Mouse (Mus musculus): ENCODE measurements around the gene Gm10447.

Gm10447 gene

DNA sequence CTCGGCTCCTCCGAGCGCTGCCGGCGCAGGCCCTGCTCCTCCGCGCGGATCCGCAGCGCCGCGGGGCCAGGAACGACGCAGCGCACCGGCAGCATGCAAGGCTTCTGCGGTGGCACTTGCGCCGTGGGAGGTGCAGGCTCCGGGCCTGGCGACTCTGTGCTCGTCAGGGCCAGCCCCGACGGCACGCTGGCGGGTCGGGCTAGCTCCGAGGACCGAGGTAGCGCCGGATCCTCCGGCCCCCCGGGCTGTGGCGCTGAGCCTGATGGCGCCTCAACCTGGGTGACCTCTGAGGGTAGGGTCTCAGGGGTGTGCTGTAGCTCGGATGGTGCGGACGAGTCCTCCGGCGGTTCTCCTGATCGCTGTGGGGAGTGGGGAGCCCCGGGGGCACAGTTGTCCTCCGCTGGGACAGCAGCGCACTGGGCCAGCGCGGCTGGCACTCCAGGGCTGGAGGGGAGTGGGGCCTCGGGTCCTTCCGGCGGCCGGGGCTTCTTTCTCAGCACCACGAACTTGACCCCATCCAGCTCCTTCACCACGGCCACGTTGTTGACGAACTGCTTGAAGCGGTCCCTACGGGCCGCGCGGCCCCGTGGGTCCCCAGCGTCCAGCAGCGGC is 22.4 kb upstream of the Gm10447 start:
- no peak for DNase-seq (ENCODE audit: extremely low read depth, insufficient read length, low spot score)

DNA sequence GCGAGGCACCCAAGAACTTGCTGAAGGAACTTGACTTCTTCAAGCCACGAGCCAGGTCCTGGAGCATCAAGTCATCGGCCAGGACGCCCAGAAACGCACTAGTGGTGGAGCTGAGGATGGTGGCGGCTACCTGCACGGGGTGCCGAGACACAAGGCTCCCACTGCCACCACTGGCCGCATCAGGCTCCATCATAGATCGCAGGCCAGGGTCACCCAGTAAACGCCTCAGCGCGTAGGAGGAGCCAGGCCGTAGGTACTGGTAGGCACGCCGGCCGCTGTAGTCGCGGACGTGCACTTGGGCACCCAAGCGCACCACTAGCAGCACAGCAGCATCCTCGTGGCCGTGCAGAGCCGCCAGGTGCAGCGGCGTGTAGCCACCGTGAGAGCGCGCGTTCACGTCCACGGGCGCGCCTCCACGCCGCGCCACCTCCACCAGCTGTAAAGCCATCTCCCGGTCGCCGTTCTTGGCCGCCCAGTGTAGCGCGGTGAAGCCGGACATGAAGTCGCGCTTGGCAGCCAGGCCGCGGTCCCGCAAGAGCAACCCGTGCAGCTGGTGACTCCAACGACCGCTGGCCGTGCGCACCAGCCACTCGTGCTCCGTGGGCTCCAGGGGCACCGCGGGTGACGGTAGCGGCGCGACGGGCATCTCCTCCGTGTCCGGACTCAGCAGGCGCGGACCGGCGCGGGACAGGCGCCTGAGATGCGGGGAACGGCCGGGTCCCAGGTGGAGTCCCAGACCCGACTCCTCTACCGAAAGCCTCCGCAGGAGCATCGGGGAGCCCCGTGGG is 21.7 kb upstream of the Gm10447 start:
- no peak for DNase-seq (ENCODE audit: extremely low read depth, insufficient read length, low spot score)

DNA sequence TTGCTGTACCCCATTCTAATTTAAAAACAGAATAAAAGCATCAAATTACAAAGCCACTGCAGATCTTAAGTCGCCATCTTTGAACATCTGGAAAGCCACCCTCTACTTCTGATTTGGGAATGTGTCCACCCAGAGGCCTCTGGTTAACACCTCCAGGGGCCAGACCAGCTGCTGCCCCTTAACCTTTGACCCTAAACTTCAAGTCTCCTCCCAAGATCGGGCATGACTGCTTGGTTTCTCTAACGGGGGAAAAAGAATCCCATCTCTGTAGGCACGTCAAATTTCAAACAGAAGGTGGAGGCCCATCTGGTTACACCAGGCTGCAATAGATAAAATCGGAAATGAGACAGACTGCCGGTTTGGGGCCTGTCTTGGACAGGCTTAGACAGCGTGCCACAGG is 20.9 kb upstream of the Gm10447 start:
- DNase-seq (ENCODE audit: extremely low read depth, insufficient read length, low spot score) = no peak

DNA sequence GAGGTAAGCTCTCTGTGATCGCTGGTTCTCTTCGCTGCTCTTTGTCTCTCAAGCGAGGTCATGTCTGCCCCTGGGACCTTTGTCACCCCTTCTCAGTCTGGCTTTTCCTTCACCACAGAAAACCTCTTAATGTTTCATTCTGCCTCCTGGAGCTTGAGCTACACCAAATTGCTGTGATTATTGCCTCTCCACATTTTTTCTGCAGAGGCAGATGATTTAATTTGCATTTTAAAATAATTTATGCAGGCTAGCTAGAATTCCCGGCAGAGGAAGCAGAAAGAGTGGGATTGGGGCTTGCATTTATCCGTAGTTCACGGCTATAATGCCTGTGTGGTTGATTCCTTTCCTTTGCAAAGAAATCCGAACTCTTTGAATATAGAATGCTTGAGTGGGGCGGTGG is 18.7 kb upstream of the Gm10447 start:
- DNase-seq (ENCODE audit: extremely low read depth, insufficient read length, low spot score) = no peak

DNA sequence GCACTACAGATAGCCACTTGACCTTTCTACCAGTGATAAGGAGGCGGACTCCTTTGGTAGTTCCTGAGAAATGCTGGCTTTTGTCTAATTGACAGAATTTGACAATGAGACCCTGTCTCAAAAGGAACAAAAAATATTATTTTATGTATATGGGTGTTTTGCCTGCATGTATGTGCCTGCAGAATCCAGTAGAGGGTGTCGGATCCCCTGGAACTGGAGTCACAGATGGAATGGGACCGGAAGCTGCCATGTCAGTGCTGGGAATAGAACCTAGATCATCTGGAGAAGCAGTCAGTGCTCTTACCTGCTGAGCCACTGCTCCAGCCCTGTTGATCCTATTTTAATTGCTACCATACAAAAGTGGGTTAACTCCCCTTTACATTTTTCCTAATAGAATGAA is 15.8 kb upstream of the Gm10447 start:
- DNase-seq (ENCODE audit: extremely low read depth, insufficient read length, low spot score) = no peak

DNA sequence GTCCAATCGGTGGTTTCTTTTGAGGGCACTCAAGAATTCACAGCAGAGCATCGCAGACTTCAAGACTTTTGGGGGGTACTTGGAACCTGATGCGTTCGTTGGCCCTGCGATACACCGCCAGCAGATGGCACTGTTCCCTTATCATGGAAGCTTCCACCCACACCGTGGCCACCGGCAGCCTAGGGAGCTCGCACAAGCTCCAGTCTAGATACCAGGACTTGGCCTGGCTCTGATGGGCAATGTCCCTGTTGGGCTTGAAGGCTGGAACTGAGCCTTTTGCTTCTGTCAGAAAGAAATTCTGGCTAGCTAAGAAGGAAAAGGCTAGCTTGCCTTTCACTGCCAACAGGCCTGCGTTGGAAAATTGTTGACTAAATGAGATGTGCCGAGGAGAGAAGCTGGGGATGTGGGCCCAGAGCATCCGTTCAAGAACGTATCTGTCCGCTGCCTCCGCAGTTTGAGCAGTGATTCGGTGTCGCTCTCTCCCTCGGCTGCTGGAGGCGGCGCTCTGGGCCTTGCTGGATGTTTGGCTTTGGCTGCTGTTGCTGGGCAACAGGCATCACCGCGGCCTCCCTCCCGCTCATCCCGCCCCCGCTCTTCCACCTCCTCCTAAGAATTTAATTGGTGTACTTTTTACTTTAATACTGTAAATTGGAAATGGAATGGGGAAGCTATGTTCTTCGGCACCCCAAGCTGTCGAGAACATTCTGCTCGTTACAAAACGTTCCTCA is 13.2 kb upstream of the Gm10447 start, which contains the start of gene Gm9837:
Gm9837 (minus strand) TSS at position 512 of the 728 bp plus-strand sequence.
- peak; percentile 63 for DNase-seq (ENCODE audit: extremely low read depth, insufficient read length, low spot score)

DNA sequence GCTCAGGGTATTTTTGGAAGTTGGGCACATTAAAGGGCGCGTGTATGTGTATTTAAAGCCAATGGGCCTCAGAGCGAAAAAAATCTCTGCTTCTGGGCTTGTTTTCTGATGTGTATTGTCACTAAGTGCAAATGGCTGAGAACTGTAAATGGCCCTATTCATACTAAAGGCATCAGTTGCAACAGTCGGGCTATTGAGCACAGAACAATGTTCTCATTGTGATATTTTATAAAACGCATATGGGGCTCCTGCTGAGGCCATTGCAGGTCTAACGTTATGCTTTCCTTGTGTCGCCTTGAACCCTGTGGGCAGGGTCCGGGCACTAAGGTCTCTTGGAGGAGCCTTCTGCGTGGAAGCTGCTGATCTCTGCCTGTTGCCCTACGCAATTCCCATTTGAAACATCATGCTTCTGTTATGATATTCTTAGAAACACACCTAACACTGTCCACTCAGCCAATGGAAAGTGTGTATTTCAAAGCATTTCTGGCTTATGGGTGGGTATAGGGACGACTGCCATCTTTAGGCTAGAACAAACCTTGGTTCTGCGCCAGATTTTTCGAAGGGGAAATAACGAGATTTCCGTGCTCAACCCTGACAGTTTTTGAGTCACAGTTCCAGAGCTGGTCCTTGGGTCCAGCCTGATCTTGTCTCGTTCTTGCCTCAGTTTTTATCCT is 12.5 kb upstream of the Gm10447 start:
- no peak for DNase-seq (ENCODE audit: extremely low read depth, insufficient read length, low spot score)

DNA sequence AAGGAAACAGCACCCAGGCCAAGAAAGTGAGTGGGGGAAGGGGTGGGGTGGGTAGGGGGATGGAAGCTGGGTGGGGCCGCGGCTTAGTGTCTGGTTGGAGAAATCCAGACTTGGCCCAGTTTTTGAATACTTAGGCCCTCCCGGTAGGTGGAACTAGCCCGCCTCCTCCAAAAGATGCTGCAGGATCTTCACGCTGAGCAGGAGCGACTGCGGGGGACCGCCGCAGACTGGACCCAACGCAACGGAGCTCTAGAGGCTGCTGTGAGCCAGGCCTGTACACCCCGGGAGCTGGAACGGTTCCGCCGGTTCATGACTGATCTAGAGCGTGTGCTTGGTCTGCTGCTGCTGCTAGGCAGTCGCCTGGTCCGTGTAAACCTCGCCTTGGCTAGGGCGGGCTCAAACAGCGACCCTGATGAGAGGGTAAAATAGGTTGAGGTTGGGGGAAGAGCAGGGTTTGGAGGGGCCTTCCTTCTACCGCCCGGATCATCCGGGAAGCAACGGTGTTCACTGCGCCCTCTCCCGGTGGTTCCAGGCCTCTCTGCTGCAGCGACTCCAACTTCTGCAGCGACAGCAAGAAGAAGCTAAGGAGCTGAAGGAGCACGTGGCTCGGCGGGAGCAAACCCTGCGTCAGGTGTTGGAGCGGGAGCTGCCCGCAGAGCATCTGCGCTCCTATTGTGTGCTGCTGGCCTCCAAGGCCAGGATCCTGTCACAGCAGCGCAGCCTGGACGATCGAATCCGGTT is 9.5 kb upstream of the Gm10447 start:
- DNase-seq (ENCODE audit: extremely low read depth, insufficient read length, low spot score) = no peak

DNA sequence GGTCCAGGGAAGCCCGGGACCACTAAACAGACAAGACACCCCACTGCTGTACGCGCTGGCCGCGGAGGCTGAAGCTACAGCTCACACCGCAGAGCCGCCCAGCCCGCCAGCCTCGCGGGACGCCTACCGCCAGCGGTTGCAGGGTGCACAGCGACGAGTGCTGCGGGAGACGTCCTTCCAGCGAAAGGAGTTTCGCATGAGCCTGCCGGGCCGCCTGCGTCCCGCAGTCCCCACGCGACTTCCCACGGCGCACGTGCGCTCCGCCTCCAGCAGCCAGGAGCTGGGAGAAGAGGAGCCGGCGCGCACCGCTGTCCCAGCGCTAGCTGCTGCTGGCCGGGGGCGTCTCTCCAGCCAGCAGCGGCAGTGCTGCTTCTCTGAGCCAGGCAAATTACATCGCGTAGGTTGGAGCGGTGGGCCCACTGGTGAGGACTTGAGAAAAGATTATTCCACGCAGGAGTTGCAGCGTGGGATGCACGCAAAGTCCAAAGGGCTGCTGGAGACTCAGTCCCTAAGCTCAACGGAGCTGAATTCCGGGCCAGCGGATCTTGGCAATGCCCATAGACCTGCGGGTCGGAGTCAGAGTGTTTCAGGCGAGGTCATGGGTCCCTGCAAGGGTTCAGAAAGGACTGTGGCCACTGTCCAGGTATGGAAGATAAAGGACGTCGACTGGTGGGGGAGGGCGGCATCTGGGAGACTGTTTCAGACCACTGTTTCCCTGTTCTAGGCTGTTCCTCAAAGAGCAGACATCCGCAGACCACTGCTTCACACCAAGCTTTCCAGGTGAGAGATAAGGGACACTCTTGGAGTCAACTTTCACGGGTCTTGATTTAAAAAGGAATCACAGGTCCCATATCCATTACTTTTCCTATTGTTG is 6.9 kb upstream of the Gm10447 start:
- no peak for DNase-seq (ENCODE audit: extremely low read depth, insufficient read length, low spot score)

DNA sequence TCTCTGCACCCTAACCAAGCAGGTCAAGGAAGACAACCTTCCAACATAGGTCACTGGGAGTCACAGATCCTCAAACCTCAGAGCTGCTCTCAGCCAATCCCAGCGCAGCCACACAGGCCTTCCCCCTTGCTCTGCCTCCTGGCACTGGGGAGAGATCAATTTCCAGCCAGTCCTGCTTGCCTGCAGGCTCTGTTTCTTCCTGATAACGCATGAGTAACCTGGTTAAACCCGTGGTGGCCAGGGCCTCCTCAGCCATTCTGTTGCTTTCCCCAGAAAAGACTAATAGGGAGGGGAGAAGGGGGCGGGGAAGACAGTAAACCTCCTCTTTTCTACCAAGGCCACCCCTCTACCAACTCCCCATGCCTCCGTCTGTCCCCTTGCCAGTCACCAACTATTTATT is 4.8 kb upstream of the Gm10447 start:
- no peak for DNase-seq (ENCODE audit: extremely low read depth, insufficient read length, low spot score)

DNA sequence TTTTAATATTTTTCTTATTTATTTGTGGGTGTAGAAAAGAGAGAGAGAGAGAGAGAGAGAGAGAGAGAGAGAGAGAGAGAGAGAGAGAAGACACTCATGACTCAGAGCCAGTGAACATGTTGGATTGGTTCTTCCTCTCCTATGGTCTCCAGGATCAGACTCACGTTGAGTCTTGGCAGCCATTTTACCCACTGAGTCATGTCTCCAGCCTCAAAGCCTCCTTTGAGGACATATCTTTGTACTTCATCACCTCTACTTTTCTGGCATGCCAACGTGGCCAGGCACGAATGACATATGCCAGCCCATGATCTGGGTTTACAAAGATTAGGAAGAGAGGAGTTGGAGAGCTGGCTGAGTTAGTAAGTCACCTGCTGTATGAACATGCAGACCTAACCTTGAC is 3.3 kb upstream of the Gm10447 start:
- peak; percentile 63 for DNase-seq (ENCODE audit: extremely low read depth, insufficient read length, low spot score)

DNA sequence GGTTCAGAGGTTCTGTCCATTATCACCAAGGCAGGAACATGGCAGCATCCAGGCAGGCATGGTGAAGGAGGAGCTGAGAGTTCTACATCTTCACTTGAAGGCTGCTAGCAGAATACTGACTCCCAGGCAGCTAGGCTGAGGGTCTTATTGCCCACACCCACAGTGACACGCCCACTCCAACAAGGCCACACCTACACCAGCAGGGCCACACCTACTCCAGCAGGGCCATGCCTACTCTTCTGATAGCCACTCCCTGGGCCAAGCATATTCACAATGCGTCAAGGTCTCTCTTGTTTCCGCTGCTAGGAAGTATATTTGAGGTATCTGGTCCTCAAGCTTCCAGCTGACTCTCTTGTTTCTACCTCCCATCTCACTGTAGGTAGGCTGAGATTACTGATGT is 2.1 kb upstream of the Gm10447 start:
- DNase-seq (ENCODE audit: extremely low read depth, insufficient read length, low spot score) = no peak

DNA sequence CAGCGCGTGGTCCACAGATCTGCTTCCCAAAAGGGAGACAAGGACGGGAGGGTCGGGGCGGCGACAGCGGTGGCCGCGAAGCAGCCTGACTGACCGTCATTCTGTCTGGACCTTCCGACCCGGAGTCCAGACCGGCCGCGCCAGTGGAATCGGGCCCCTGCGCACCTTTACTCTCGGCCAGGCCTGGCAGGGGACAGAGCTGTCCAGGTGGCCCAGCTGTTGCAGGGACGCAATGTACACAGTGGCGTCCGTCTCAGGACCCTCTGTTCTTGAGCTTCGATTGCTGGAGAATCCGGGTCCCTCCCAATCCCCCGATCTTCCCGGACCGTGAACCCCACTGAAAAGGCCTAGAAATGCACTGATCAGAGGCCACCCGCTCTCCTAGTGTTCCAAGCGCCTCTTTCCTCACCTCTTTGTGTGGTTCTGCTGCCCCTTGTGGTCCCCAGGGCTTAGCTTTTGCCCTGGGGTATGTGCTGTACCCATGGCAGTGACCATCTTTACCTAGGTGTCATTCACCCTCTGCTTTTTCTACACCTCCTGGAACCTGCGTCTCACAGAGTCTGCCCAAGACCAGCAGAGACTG is 553 bp upstream of the Gm10447 start:
- DNase-seq (ENCODE audit: extremely low read depth, insufficient read length, low spot score) = no peak

DNA sequence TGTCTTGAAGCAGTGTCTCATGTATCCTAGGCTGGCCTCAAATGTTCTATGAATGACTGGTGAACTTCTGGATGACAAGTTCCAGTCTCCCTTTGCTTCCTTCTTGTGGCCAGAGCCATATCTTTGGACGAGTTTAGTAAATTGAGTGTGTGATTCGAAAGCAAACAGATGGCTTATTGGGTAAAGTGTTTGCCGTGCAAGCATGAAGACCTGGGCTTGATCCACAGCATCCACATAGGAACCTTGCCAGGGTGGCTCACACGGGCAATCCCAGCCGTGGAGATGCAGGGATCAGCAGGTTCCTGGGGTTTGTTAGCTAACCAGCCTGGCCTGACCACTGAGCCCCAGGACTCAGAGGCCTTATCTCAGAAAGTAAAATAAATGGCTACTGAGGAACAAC is 3.9 kb downstream of the Gm10447 start:
- no peak for DNase-seq (ENCODE audit: extremely low read depth, insufficient read length, low spot score)

DNA sequence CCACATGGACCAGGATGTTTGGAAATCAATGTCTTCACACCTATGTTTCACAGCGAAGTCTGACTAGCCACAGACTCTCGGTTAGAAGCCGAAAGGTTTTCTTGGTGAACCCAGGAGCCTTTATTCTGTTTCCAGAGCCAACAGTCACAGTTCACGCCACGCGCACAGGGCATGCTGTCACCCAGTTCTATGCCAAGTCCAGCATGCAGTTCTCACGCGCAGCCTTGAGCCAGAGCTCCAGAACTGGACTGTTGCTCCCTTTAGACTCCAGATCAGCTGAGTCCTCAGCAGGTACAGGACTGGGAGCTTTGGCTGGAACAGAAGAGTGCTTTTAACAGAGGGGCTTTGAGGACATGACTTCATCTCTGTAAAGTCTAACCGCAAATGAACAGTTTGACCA is 4.5 kb downstream of the Gm10447 start:
- no peak for DNase-seq (ENCODE audit: extremely low read depth, insufficient read length, low spot score)

DNA sequence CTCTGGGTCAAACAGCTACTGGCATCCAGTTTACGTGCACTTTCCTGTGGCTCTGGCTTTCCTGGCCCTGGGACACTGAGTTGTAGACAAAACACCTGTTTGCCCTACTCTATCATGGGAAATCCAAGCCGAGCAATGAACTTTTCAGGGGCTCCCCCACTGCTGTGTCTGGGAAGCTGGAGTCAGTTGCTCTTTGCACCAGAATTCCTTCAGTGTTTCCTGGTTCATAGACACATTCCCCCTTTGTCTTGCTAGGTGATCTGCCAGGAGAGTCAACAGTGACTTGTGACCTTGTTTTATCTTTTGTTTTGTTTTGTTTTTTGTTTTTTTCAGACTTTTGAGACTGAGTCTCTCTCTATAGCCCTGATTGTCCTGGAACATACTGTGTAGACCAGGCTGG is 5.5 kb downstream of the Gm10447 start:
- no peak for DNase-seq (ENCODE audit: extremely low read depth, insufficient read length, low spot score)

DNA sequence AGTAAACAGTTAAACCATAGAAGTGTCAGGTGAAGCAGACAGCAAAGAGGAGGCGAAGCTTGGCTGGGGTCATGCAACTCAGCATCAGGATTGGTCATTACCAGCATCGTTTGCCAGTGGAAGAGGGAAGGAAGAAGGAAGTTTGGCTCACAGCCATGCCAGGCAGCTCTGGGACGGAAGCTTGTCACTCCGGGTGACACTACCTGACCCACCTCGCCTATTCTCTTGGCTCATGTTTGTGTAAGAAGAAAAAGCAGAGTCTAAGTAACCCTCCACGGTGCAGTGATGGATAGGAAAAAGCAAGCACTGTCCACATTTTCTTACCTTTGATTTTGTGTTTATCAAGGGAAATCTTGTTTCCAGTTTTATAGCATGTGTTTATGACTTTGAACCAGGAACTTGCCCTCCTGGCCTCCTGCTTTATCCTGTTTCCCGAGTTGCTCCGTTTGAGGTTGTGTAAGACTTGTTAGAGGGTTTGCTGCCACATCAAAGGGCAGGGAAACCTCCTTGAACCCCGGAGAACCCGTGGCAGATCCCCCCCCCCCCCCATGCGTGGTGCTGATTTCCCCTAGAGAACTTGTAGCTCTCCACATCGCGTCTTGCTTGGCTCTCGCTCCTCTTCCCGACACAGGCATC is 6.7 kb downstream of the Gm10447 start:
- DNase-seq (ENCODE audit: extremely low read depth, insufficient read length, low spot score) = no peak

DNA sequence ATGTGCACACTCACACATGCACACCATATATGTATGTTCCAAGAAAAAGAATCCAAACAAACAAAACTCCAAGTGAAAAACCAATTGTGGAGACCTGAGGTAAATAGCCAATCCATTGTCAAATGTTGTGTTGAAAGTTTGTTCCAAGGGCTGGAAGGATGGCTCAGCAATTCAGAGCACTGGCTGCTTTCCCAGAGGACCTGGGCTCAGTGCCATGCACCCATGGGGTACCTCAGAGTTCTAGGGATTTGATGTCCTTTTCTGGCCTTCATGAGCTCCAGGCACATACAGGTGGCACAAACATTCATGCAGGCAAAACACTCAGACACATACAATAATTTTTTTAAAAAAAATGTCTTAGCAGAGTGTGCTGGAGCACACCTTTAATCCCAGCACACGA is 8.4 kb downstream of the Gm10447 start:
- DNase-seq (ENCODE audit: extremely low read depth, insufficient read length, low spot score) = no peak

DNA sequence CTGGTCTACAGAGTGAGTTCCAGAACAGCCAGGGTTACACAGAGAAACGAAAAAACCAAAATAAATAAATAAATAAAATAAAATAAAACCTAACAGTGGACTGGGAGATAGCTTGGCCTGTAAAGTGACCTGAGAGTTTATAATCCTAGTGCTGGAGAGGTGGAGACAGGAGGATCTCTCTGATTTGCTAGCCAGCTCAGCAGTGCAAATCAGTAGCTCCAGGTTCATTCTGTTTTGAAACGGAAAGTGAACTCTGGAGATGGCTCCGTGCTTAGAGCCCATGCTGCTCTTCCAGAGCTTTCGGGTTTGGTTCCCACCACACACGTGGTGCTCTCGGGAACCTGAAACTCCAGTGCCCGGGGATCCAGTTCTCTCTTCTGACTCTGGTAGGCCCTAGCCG is 8.9 kb downstream of the Gm10447 start:
- DNase-seq (ENCODE audit: extremely low read depth, insufficient read length, low spot score) = no peak

Measured in 3134 (cell line).